Mouse (Mus musculus) heart, embryonic 13.5 days (tissue): ENCODE results near the gene Txndc16. TPM values are rescaled to one million over a fixed set of nuclear protein-coding genes. Genes with fewer than 3 reads are reported as not detected.

ENCODE experiments used
- ATAC-seq: fragments of 200-750 bp; cut with Nextera tagmentation; 2 replicates; pipeline ENCODE4 v1.8.0; 2017; ENCODE audit warnings: moderate TSS enrichment; ENCODE audit not compliant: insufficient number of reproducible peaks, low FRiP score, low TSS enrichment; ENCODE audit errors: extremely low read depth
- H3K27ac ChIP-seq: fragments of 300-500 bp; sonication (generic); replicated peaks from 2 replicates; pipeline ENCODE4 v1.5.1; 2015; ENCODE audit warnings: moderate library complexity, mild to moderate bottlenecking, inconsistent platforms
- H3K27me3 ChIP-seq: fragments of 300-500 bp; sonication (generic); replicated peaks from 2 replicates; pipeline ENCODE4 v1.6.1; 2015; ENCODE audit warnings: mild to moderate bottlenecking, inconsistent platforms
- H3K36me3 ChIP-seq: fragments of 300-500 bp; sonication (generic); 2 replicates; pipeline ENCODE4 v1.6.1; 2015; ENCODE audit warnings: mild to moderate bottlenecking, inconsistent platforms
- H3K4me1 ChIP-seq: fragments of 300-500 bp; sonication (generic); 2 replicates; pipeline ENCODE4 v1.6.1; 2015; ENCODE audit warnings: inconsistent platforms
- H3K4me2 ChIP-seq: fragments of 300-500 bp; sonication (generic); 2 replicates; pipeline ENCODE4 v1.6.1; 2015; ENCODE audit warnings: inconsistent platforms, mild to moderate bottlenecking, moderate library complexity
- H3K4me3 ChIP-seq: fragments of 300-500 bp; sonication (generic); 2 replicates; pipeline ENCODE4 v1.5.1; 2015; ENCODE audit warnings: moderate library complexity, mild to moderate bottlenecking, inconsistent platforms
- H3K9ac ChIP-seq: fragments of 300-500 bp; sonication (generic); 2 replicates; pipeline ENCODE4 v1.6.1; 2015; ENCODE audit warnings: inconsistent platforms, mild to moderate bottlenecking, moderate library complexity
- H3K9me3 ChIP-seq: fragments of 300-500 bp; sonication (generic); 2 replicates; pipeline ENCODE4 v1.6.1; 2016; ENCODE audit warnings: inconsistent platforms
- WGBS: fragments of 180-500 bp; shearing (Covaris S2); methylation state at CpG from one replicate; pipeline ENCODE4 v1.1.7; 2015; ENCODE audit warnings: mixed read lengths; 5-methylcytosine and 5-hydroxymethylcytosine counted together
- polyA plus RNA-seq: library from polyadenylated mRNA; unstranded; fragments of >200 nt; fragmentation: Nextera tagmentation; extraction: Ambion mirVana; gene quantifications from 2 replicates; pipeline ENCODE4 v1.2.1, GENCODE M21; 2015

Gene Txndc16
- 11.1 and 11.7 TPM in 2 replicates for polyA plus RNA-seq

- Histone ChIP-seq H3K4me2 (peak within 1 kb of the TSS; percentile 97), H3K36me3 (no peaks in the 10 kb centered on the region), H3K4me3 (peak within 1 kb of the TSS; percentile 88), H3K27me3 (no peaks in the 10 kb centered on the region), H3K27ac (peak within 1 kb of the TSS; percentile 95), H3K9me3 (no peaks in the 10 kb centered on the region), H3K9ac (peak within 1 kb of the TSS; percentile 96), H3K4me1 (peaks cover 12% of the 10 kb centered on the region; the same call in 1 of the 2 replicates)
- 1% methylated on average over 59 of the region's 59 CpGs for WGBS
- peak; percentile 35 for ATAC-seq
Measured at GRCm38 (mm10) chr14:45220090-45220956, at the start of gene Txndc16. TSS of gene Txndc16 (minus strand) at chr14:45220328.

- no peak overlapping the region for H3K9ac ChIP-seq
- no peak overlapping the region for H3K4me2 ChIP-seq
- ATAC-seq: no peak
- H3K4me1 ChIP-seq: no peaks in the 10 kb centered on the region
- H3K27me3 ChIP-seq: no peaks in the 10 kb centered on the region
- peaks cover 19% of the 10 kb centered on the region for H3K36me3 ChIP-seq
- WGBS: 84% methylated on average over 3 of the region's 3 CpGs
- H3K4me3 ChIP-seq: no peak overlapping the region
- H3K9me3 ChIP-seq: peaks cover 8% of the 10 kb centered on the region
- no peak overlapping the region for H3K27ac ChIP-seq
Measured at GRCm38 (mm10) chr14:45263831-45264592, 43.9 kb upstream of the Txndc16 start.

GRCm38 (mm10) chr14:45251548-45252076 lies 31.5 kb upstream of the Txndc16 start:
- Histone ChIP-seq H3K36me3 (peaks cover 9% of the 10 kb centered on the region), H3K9ac (no peak overlapping the region), H3K4me3 (no peak overlapping the region), H3K27ac (no peak overlapping the region), H3K4me2 (no peak overlapping the region), H3K27me3 (no peaks in the 10 kb centered on the region), H3K4me1 (no peaks in the 10 kb centered on the region), H3K9me3 (no peaks in the 10 kb centered on the region)
- 85% methylated on average over 4 of the region's 4 CpGs for WGBS
- ATAC-seq: no peak

- no peaks in the 10 kb centered on the region for H3K27me3 ChIP-seq
- H3K9me3 ChIP-seq: 0 out of 2 replicates have a peak, but pooled peaks cover 2% of the 10 kb centered on the region
- no peak overlapping the region for H3K9ac ChIP-seq
- H3K36me3 ChIP-seq: no peaks in the 10 kb centered on the region
- H3K4me3 ChIP-seq: no peak overlapping the region
- no peak overlapping the region for H3K4me2 ChIP-seq
- H3K27ac ChIP-seq: no peak overlapping the region
- H3K4me1 ChIP-seq: no peaks in the 10 kb centered on the region
- ATAC-seq: no peak
- 36% methylated on average over 1 of the region's 1 CpGs for WGBS
Measured at GRCm38 (mm10) chr14:45241613-45242012, 21.5 kb upstream of the Txndc16 start.

- ATAC-seq: no peak
- Histone ChIP-seq H3K4me1 (no peaks in the 10 kb centered on the region), H3K4me2 (no peak overlapping the region), H3K9me3 (0 out of 2 replicates have a peak, but pooled peaks cover 2% of the 10 kb centered on the region), H3K27ac (no peak overlapping the region), H3K36me3 (no peaks in the 10 kb centered on the region), H3K27me3 (no peaks in the 10 kb centered on the region), H3K4me3 (no peak overlapping the region), H3K9ac (no peak overlapping the region)
- 78% methylated on average over 2 of the region's 2 CpGs for WGBS
Measured at GRCm38 (mm10) chr14:45239042-45239441, 18.9 kb upstream of the Txndc16 start.

- H3K27ac ChIP-seq: peak overlapping the region; percentile 95
- H3K36me3 ChIP-seq: no peaks in the 10 kb centered on the region
- 9% methylated on average over 11 of the region's 11 CpGs for WGBS
- H3K9ac ChIP-seq: peak overlapping the region; percentile 96
- peaks cover 12% of the 10 kb centered on the region; the same call in 1 of the 2 replicates for H3K4me1 ChIP-seq
- peak overlapping the region; percentile 88 for H3K4me3 ChIP-seq
- H3K27me3 ChIP-seq: no peaks in the 10 kb centered on the region
- peak overlapping the region; percentile 97 for H3K4me2 ChIP-seq
- no peaks in the 10 kb centered on the region for H3K9me3 ChIP-seq
- no peak for ATAC-seq
Measured at GRCm38 (mm10) chr14:45220957-45221630, 966 bp upstream of the Txndc16 start.

- peak within 1 kb of the TSS; percentile 97 for H3K4me2 ChIP-seq
- H3K27me3 ChIP-seq: no peaks in the 10 kb centered on the region
- no peaks in the 10 kb centered on the region for H3K9me3 ChIP-seq
- H3K9ac ChIP-seq: peak within 1 kb of the TSS; percentile 96
- WGBS: under 1% methylated on average over 85 of the region's 86 CpGs
- H3K4me1 ChIP-seq: peaks cover 12% of the 10 kb centered on the region; the same call in 1 of the 2 replicates
- no peaks in the 10 kb centered on the region for H3K36me3 ChIP-seq
- peak within 1 kb of the TSS; percentile 88 for H3K4me3 ChIP-seq
- ATAC-seq: peak; percentile 98
- peak within 1 kb of the TSS; percentile 95 for H3K27ac ChIP-seq
Measured at GRCm38 (mm10) chr14:45219281-45220089, 643 bp downstream of the Txndc16 start, which contains the start of gene Gpr137c. TSS of gene Gpr137c (plus strand) at chr14:45219717.

- no peak overlapping the region for H3K4me2 ChIP-seq
Measured at GRCm38 (mm10) chr14:45217693-45218092, 2.4 kb downstream of the Txndc16 start.

GRCm38 (mm10) chr14:45216711-45217340 lies 3.3 kb downstream of the Txndc16 start:
- Histone ChIP-seq H3K27ac (no peak overlapping the region), H3K4me3 (no peak overlapping the region), H3K9ac (no peak overlapping the region), H3K9me3 (no peaks in the 10 kb centered on the region), H3K4me1 (peaks cover 10% of the 10 kb centered on the region; the same call in 1 of the 2 replicates), H3K4me2 (no peak overlapping the region), H3K36me3 (0 out of 2 replicates have a peak, but pooled peaks cover 3% of the 10 kb centered on the region), H3K27me3 (no peaks in the 10 kb centered on the region)
- 91% methylated on average over 9 of the region's 9 CpGs for WGBS
- ATAC-seq: no peak

More at GRCm38 (mm10) chr14:45217693-45218092, 2.4 kb downstream of the Txndc16 start:
- 81% methylated on average over 4 of the region's 4 CpGs for WGBS
- no peak overlapping the region for H3K4me3 ChIP-seq
- H3K36me3 ChIP-seq: no peaks in the 10 kb centered on the region
- no peak for ATAC-seq
- no peak overlapping the region for H3K9ac ChIP-seq
- H3K27me3 ChIP-seq: no peaks in the 10 kb centered on the region
- peaks cover 12% of the 10 kb centered on the region; the same call in 1 of the 2 replicates for H3K4me1 ChIP-seq
- no peaks in the 10 kb centered on the region for H3K9me3 ChIP-seq
- H3K27ac ChIP-seq: no peak overlapping the region

- WGBS: 68% methylated on average over 1 of the region's 1 CpGs
- peaks cover 12% of the 10 kb centered on the region for H3K36me3 ChIP-seq
Measured at GRCm38 (mm10) chr14:45211431-45211830, 8.7 kb downstream of the Txndc16 start.

More at GRCm38 (mm10) chr14:45211431-45211830, 8.7 kb downstream of the Txndc16 start:
- H3K4me1 ChIP-seq: no peaks in the 10 kb centered on the region
- no peak overlapping the region for H3K9ac ChIP-seq
- H3K27me3 ChIP-seq: no peaks in the 10 kb centered on the region
- H3K4me2 ChIP-seq: no peak overlapping the region
- no peak for ATAC-seq
- H3K4me3 ChIP-seq: no peak overlapping the region
- H3K27ac ChIP-seq: no peak overlapping the region
- no peaks in the 10 kb centered on the region for H3K9me3 ChIP-seq
